Mouse (Mus musculus) ES-E14 (cell line): ENCODE data around the gene Bicra.

ENCODE experiments used
- CHD2 ChIP-seq: IDR thresholded peaks from 2 replicates; pipeline ENCODE4 v1.6.1; 2014; ENCODE audit warnings: mild to moderate bottlenecking, low read depth, low read length, inconsistent platforms
- HCFC1 ChIP-seq: IDR thresholded peaks from 2 replicates; pipeline ENCODE4 v1.6.1; 2012; ENCODE audit warnings: low read length, inconsistent platforms, borderline replicate concordance; ENCODE audit not compliant: insufficient read depth
- ZC3H11A ChIP-seq: IDR thresholded peaks from 2 replicates; pipeline ENCODE4 v1.6.1; 2012; ENCODE audit warnings: low read depth, mild to moderate bottlenecking, inconsistent platforms, low read length, borderline replicate concordance
- ZNF384 ChIP-seq: IDR thresholded peaks from 2 replicates; pipeline ENCODE4 v1.6.1; 2012; ENCODE audit warnings: low read depth, low read length, inconsistent platforms

GRCm38 (mm10) chr7:16010649-16011048 lies 37.1 kb downstream of the Bicra start:
- no peak for TF ChIP-seq HCFC1
- TF ChIP-seq ZNF384, result no peak
- no peak for TF ChIP-seq ZC3H11A
- no peak for TF ChIP-seq CHD2
